Mouse (Mus musculus): ENCODE results near the gene C1galt1. TPM values are rescaled to one million over a fixed set of nuclear protein-coding genes. Genes with fewer than 3 reads are reported as not detected.

C1galt1 gene
- polyA plus RNA-seq, 1 experiment: 9.7 TPM

- no peak overlapping the region for H3K4me3 ChIP-seq (replicated peaks; ENCODE audit: control insufficient read depth, low read depth, low read length)
- H3K27ac ChIP-seq (ENCODE audit: control insufficient read depth, insufficient read depth, low read depth, low read length, poor library complexity): no peak overlapping the region
- TF ChIP-seq CTCF (IDR thresholded peaks at IDR 0.05; ENCODE audit: control insufficient read depth, insufficient read depth, low read length) (no peak), POLR2A (IDR thresholded peaks at IDR 0.05; ENCODE audit: borderline replicate concordance, control insufficient read depth, low read depth, low read length) (no peak)
- 89% methylated on average over 5 of the region's 5 CpGs for WGBS
- H3K4me1 ChIP-seq (ENCODE audit: control insufficient read depth, insufficient read depth, low read length): no peaks in the 10 kb centered on the region
These were observed 32.2 kb downstream of the C1galt1 start for GRCm38 (mm10) chr6:7876836-7877235.

- 70% methylated on average over 1 of the region's 1 CpGs for WGBS
- H3K27ac ChIP-seq (ENCODE audit: control insufficient read depth, insufficient read depth, low read depth, low read length, poor library complexity): no peak overlapping the region
- H3K4me1 ChIP-seq (ENCODE audit: control insufficient read depth, insufficient read depth, low read length): no peaks in the 10 kb centered on the region
- TF ChIP-seq POLR2A (IDR thresholded peaks at IDR 0.05; ENCODE audit: borderline replicate concordance, control insufficient read depth, low read depth, low read length) (no peak), CTCF (IDR thresholded peaks at IDR 0.05; ENCODE audit: control insufficient read depth, insufficient read depth, low read length) (no peak)
- H3K4me3 ChIP-seq (replicated peaks; ENCODE audit: control insufficient read depth, low read depth, low read length): no peak overlapping the region
These were observed 37.0 kb downstream of the C1galt1 start for GRCm38 (mm10) chr6:7881595-7882128.

- WGBS: 87% methylated on average over 13 of the region's 13 CpGs
- H3K27ac ChIP-seq (ENCODE audit: control insufficient read depth, insufficient read depth, low read depth, low read length, poor library complexity): no peak overlapping the region
- TF ChIP-seq CTCF (IDR thresholded peaks at IDR 0.05; ENCODE audit: control insufficient read depth, insufficient read depth, low read length): no peak
- TF ChIP-seq POLR2A (IDR thresholded peaks at IDR 0.05; ENCODE audit: borderline replicate concordance, control insufficient read depth, low read depth, low read length): no peak
- H3K4me1 ChIP-seq (ENCODE audit: control insufficient read depth, insufficient read depth, low read length): no peaks in the 10 kb centered on the region
- no peak overlapping the region for H3K4me3 ChIP-seq (replicated peaks; ENCODE audit: control insufficient read depth, low read depth, low read length)
These were observed 37.9 kb downstream of the C1galt1 start for GRCm38 (mm10) chr6:7882520-7882919.

- H3K4me3 ChIP-seq (replicated peaks; ENCODE audit: control insufficient read depth, low read depth, low read length): no peak overlapping the region
- no peaks in the 10 kb centered on the region for H3K4me1 ChIP-seq (ENCODE audit: control insufficient read depth, insufficient read depth, low read length)
- TF ChIP-seq CTCF (IDR thresholded peaks at IDR 0.05; ENCODE audit: control insufficient read depth, insufficient read depth, low read length): no peak
- TF ChIP-seq POLR2A (IDR thresholded peaks at IDR 0.05; ENCODE audit: borderline replicate concordance, control insufficient read depth, low read depth, low read length): no peak
- WGBS: 65% methylated on average over 5 of the region's 5 CpGs
- H3K27ac ChIP-seq (ENCODE audit: control insufficient read depth, insufficient read depth, low read depth, low read length, poor library complexity): no peak overlapping the region
These were observed 41.5 kb downstream of the C1galt1 start for GRCm38 (mm10) chr6:7885994-7886684.

GRCm38 (mm10) chr6:7886685-7887004 is 42.0 kb downstream of the C1galt1 start:
- Histone ChIP-seq H3K27ac (ENCODE audit: control insufficient read depth, insufficient read depth, low read depth, low read length, poor library complexity) (no peak overlapping the region), H3K4me1 (ENCODE audit: control insufficient read depth, insufficient read depth, low read length) (no peaks in the 10 kb centered on the region)
- 85% methylated on average over 2 of the region's 2 CpGs for WGBS

GRCm38 (mm10) chr6:7896339-7896738 is 51.7 kb downstream of the C1galt1 start:
- Histone ChIP-seq H3K27ac (ENCODE audit: control insufficient read depth, insufficient read depth, low read depth, low read length, poor library complexity) (no peak overlapping the region), H3K4me3 (replicated peaks; ENCODE audit: control insufficient read depth, low read depth, low read length) (no peak overlapping the region), H3K4me1 (ENCODE audit: control insufficient read depth, insufficient read depth, low read length) (no peaks in the 10 kb centered on the region)
- TF ChIP-seq CTCF (IDR thresholded peaks at IDR 0.05; ENCODE audit: control insufficient read depth, insufficient read depth, low read length) (no peak), POLR2A (IDR thresholded peaks at IDR 0.05; ENCODE audit: borderline replicate concordance, control insufficient read depth, low read depth, low read length) (no peak)
- WGBS: 66% methylated on average over 5 of the region's 5 CpGs

More at GRCm38 (mm10) chr6:7886685-7887004, 42.0 kb downstream of the C1galt1 start:
- no peak overlapping the region for H3K4me3 ChIP-seq (replicated peaks; ENCODE audit: control insufficient read depth, low read depth, low read length)
- TF ChIP-seq CTCF (IDR thresholded peaks at IDR 0.05; ENCODE audit: control insufficient read depth, insufficient read depth, low read length): no peak
- no peak for TF ChIP-seq POLR2A (IDR thresholded peaks at IDR 0.05; ENCODE audit: borderline replicate concordance, control insufficient read depth, low read depth, low read length)

- TF ChIP-seq POLR2A (IDR thresholded peaks at IDR 0.05; ENCODE audit: borderline replicate concordance, control insufficient read depth, low read depth, low read length) (no peak), CTCF (IDR thresholded peaks at IDR 0.05; ENCODE audit: control insufficient read depth, insufficient read depth, low read length) (no peak)
- H3K4me1 ChIP-seq (ENCODE audit: control insufficient read depth, insufficient read depth, low read length): no peaks in the 10 kb centered on the region
- WGBS: 62% methylated on average over 2 of the region's 2 CpGs
These were observed 67.4 kb downstream of the C1galt1 start for GRCm38 (mm10) chr6:7912015-7912414.

More at GRCm38 (mm10) chr6:7912015-7912414, 67.4 kb downstream of the C1galt1 start:
- H3K27ac ChIP-seq (ENCODE audit: control insufficient read depth, insufficient read depth, low read depth, low read length, poor library complexity): no peak overlapping the region
- no peak overlapping the region for H3K4me3 ChIP-seq (replicated peaks; ENCODE audit: control insufficient read depth, low read depth, low read length)

Other genes with a start within 250 kb of the C1galt1 start
- 45.0 and 83.5 TPM in 2 replicates for gene Asns, start 151.6 kb upstream of the C1galt1 start, polyA plus RNA-seq (2011; ENCODE audit: insufficient read depth, insufficient read length, low replicate concordance, missing spikeins)